Mouse (Mus musculus): ENCODE measurements around the gene Nol10. TPM values are rescaled to one million over a fixed set of nuclear protein-coding genes. Genes with fewer than 3 reads are reported as not detected.
"Not testable (repeated sequence)": the region's sequence is repeated elsewhere in the genome, so short reads cannot be mapped to it uniquely, and the experiment has no call there.

Nol10 gene
- polyA plus RNA-seq, 1 experiment, result 15.7 TPM

DNA sequence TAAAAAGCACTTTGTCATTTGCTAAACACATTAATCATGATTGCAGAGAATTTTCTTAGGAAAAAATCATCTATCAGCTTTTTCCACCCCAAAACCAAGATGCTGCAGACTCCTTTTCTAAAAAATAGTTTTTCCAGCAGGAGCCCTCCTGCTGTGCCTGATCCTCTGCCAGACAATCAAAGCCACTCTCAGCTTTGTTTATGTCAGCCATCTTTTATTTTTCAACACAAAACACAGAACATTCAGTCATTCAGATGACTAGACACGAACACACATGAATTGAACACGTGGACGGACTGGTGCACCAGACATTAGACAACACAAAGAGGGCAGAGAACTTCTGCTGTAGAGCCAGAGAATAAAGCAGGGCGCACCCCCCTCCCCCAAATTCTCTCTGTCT lies 115.4 kb downstream of the Nol10 start:
- no peak for TF ChIP-seq CTCF (IDR thresholded peaks at IDR 0.05; ENCODE audit: extremely low read depth, insufficient read depth, low read length)
- no peak for TF ChIP-seq POLR2A (IDR thresholded peaks at IDR 0.05; ENCODE audit: extremely low read depth, insufficient read depth, low read length)
- H3K4me3 ChIP-seq (ENCODE audit: insufficient read depth, low read length), result no peak overlapping the region
- no peaks in the 10 kb centered on the region for H3K4me1 ChIP-seq (ENCODE audit: control insufficient read depth, insufficient read depth, low read length)
- H3K27ac ChIP-seq (ENCODE audit: insufficient read depth, low read length), result no peak overlapping the region

DNA sequence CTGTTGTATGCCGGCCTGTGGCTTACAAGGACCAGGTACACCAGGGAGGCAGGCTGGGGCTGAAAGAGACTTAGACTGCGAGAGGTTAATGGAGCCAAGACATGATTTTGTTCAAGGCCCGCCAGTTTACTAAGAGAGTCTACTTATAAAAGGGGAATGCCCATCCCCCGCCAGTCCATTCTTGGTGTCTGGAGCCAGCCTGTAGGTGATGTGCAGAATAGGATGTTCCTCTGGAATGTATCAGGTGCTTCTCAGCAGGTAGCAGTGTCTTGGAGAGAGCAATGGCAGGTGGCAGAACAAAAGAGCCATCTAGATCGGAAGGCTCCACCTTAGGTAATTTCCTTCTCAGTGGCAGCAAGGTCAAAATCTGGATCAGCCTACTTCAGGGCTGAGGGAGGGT lies 116.3 kb downstream of the Nol10 start:
- not testable (repeated sequence) for H3K4me1 ChIP-seq (ENCODE audit: control insufficient read depth, insufficient read depth, low read length); H3K27ac ChIP-seq (ENCODE audit: insufficient read depth, low read length); H3K4me3 ChIP-seq (ENCODE audit: insufficient read depth, low read length)

DNA sequence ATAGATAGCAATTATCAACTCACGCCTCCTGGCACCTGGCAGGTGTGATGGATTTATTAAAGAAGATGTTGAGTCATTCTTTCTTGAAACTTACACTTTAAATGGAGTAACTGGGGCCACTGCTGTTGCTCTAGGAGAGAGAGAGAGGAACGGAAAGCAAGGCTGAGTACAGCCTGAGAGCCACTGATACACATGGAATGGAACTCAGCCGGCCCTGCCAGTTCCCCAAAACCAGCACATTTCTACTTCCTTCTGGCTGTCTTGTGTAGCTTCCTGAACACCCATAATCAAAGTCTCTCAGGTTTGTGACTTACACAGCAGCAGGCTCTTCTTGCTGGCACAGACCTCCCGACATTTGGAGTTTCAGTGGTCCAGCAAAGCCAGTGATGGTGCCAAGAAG lies 118.5 kb downstream of the Nol10 start:
- TF ChIP-seq POLR2A (IDR thresholded peaks at IDR 0.05; ENCODE audit: extremely low read depth, insufficient read depth, low read length) (no peak), CTCF (IDR thresholded peaks at IDR 0.05; ENCODE audit: extremely low read depth, insufficient read depth, low read length) (no peak)
- H3K4me3 ChIP-seq (ENCODE audit: insufficient read depth, low read length), result no peak overlapping the region
- H3K27ac ChIP-seq (ENCODE audit: insufficient read depth, low read length), result no peak overlapping the region
- no peaks in the 10 kb centered on the region for H3K4me1 ChIP-seq (ENCODE audit: control insufficient read depth, insufficient read depth, low read length)

DNA sequence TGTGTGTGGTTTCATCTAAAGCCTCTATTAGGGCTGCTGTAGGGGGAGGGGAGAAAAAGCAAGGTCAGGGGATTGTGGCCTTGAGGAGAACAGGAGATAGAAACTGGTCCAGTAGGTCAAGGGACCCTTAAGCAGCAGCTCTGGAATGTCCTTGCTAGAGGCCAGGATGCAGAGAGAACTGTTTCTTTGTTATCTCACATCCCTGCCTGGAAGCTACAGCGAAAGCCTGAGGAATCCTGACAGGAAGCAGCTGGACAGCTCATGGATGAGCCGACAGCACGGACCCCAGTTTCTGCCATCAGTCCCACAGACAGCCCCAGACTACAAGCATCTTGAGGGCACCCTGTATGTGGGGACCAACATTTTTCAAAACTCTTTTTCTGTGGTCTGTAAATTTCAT lies 120.1 kb downstream of the Nol10 start:
- no peak for TF ChIP-seq CTCF (IDR thresholded peaks at IDR 0.05; ENCODE audit: extremely low read depth, insufficient read depth, low read length)
- TF ChIP-seq POLR2A (IDR thresholded peaks at IDR 0.05; ENCODE audit: extremely low read depth, insufficient read depth, low read length), result no peak
- H3K4me3 ChIP-seq (ENCODE audit: insufficient read depth, low read length), result no peak overlapping the region
- H3K4me1 ChIP-seq (ENCODE audit: control insufficient read depth, insufficient read depth, low read length), result no peaks in the 10 kb centered on the region
- no peak overlapping the region for H3K27ac ChIP-seq (ENCODE audit: insufficient read depth, low read length)

DNA sequence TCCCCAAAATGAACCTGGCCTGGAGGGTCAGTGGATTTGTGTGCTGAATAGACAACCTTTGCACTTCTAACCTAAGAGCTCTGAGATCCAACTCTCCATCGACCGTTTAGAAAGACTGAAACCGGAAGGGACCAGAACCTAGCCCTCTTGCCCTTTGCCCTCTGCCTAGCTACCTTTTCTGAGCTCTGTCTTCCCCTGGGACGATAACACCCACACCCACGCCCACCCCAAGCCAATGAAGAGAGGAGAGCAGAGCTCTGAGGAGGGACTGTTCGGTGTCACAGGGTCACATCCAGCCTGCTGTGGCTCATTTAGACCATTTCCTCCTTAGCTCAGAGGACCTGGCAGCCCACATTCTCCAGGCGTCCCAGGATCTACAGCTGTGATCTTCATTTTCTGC lies 121.6 kb downstream of the Nol10 start:
- no peaks in the 10 kb centered on the region for H3K4me1 ChIP-seq (ENCODE audit: control insufficient read depth, insufficient read depth, low read length)
- H3K4me3 ChIP-seq (ENCODE audit: insufficient read depth, low read length), result no peak overlapping the region
- no peak for TF ChIP-seq POLR2A (IDR thresholded peaks at IDR 0.05; ENCODE audit: extremely low read depth, insufficient read depth, low read length)
- no peak for TF ChIP-seq CTCF (IDR thresholded peaks at IDR 0.05; ENCODE audit: extremely low read depth, insufficient read depth, low read length)
- no peak overlapping the region for H3K27ac ChIP-seq (ENCODE audit: insufficient read depth, low read length)

DNA sequence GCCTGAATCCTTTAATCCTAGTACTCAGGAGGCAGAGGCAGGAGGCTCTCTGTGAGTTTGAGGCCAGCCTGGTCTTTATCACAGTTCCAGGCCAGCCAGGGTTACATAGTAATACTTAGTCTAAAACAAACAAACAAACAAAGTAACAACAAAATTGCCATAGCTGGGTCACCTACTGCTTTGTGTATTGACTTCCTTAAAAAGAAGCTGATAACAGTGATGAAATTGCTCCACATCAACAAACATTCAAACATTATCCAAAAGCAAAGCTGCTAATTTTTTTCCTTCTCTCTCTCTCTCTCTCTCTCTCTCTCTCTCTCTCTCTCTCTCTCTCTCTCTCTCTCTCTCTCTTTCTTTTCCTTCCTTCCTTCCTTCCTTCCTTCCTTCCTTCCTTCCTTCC lies 122.3 kb downstream of the Nol10 start:
- not testable (repeated sequence) for H3K27ac ChIP-seq (ENCODE audit: insufficient read depth, low read length); H3K4me3 ChIP-seq (ENCODE audit: insufficient read depth, low read length); H3K4me1 ChIP-seq (ENCODE audit: control insufficient read depth, insufficient read depth, low read length)

DNA sequence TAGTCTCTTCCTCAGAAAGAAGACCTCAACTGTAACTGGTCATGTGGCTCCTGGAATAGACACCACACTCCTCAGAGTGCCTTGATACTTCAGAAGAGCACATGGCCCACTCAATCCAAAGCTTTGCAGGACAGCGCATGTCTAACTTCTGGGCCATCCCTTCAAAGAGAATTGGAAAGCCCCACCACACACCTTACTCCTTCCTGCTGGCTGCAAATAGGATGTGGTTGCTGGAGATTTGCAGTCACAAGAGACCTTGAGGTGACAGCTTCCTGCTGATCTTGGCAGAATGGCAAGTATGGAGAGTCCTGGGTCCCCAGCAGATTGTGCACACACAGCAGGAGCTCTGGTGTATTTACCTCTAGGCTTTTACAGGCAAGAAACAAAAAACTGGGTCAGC lies 123.1 kb downstream of the Nol10 start:
- Histone ChIP-seq H3K4me3 (ENCODE audit: insufficient read depth, low read length) (no peak overlapping the region), H3K27ac (ENCODE audit: insufficient read depth, low read length) (no peak overlapping the region), H3K4me1 (ENCODE audit: control insufficient read depth, insufficient read depth, low read length) (no peaks in the 10 kb centered on the region)
- TF ChIP-seq CTCF (IDR thresholded peaks at IDR 0.05; ENCODE audit: extremely low read depth, insufficient read depth, low read length) (no peak), POLR2A (IDR thresholded peaks at IDR 0.05; ENCODE audit: extremely low read depth, insufficient read depth, low read length) (no peak)

DNA sequence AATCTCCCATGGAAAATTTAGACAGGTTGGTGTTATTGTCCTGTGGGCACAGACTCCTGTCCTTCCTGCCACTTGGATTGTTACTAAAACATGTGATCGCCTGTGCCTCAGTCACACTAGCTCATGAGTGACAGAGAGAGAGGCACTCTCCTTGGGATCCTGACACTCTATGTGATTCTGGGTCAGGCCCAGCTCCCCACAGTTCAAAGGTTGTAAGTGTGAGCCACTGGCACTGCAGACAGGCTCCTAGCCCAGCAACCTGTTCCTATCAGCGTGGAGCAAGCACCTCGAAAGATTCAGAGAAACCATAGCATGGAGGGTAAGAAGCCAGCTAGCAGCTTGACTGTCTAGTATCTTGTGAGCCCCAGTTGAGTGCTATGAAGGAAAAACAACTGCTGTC lies 124.9 kb downstream of the Nol10 start:
- no peak overlapping the region for H3K4me3 ChIP-seq (ENCODE audit: insufficient read depth, low read length)
- H3K27ac ChIP-seq (ENCODE audit: insufficient read depth, low read length), result no peak overlapping the region
- no peaks in the 10 kb centered on the region for H3K4me1 ChIP-seq (ENCODE audit: control insufficient read depth, insufficient read depth, low read length)
- TF ChIP-seq POLR2A (IDR thresholded peaks at IDR 0.05; ENCODE audit: extremely low read depth, insufficient read depth, low read length) (no peak), CTCF (IDR thresholded peaks at IDR 0.05; ENCODE audit: extremely low read depth, insufficient read depth, low read length) (no peak)

DNA sequence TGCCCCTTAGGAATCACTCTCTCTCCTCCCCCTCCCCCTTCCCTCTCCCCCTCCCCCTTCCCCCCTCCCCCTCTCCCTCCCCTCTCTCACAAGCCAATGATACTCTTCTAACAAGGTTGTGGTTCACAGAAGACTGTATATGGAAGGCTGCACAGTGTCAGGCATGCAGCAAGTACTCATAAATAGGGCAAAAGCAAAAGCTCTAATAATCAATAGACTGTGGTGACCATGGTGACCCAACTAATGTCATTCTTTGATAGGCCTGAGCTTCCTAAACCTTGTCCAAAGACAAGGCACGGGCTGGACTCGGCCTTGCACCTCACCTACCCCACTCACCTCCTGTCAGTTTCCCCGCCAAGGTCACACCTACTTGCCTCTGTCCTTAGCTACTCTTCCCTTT lies 125.6 kb downstream of the Nol10 start:
- TF ChIP-seq POLR2A (IDR thresholded peaks at IDR 0.05; ENCODE audit: extremely low read depth, insufficient read depth, low read length) (no peak), CTCF (IDR thresholded peaks at IDR 0.05; ENCODE audit: extremely low read depth, insufficient read depth, low read length) (no peak)
- H3K4me1 ChIP-seq (ENCODE audit: control insufficient read depth, insufficient read depth, low read length), result no peaks in the 10 kb centered on the region
- H3K4me3 ChIP-seq (ENCODE audit: insufficient read depth, low read length), result no peak overlapping the region
- no peak overlapping the region for H3K27ac ChIP-seq (ENCODE audit: insufficient read depth, low read length)

DNA sequence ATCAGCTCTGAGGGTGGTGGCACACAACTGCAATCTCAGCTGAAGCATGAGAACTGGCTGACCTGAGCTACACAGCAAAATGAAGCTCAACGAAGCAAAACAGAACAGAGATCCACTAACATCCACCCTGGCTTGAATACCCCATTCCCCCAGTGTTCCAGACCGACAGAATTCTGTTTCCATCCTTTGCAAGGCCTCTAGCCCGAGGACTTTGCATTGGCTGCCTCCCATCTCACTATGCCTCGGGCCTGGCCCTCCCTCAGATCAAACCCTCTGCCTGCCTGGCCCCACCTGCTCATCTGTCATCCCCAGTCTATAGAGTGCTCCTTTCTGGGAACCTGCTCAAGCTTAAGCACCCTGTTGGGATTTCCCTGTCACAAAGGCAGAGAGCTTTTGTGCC lies 126.4 kb downstream of the Nol10 start:
- TF ChIP-seq CTCF (IDR thresholded peaks at IDR 0.05; ENCODE audit: extremely low read depth, insufficient read depth, low read length), result no peak
- no peak for TF ChIP-seq POLR2A (IDR thresholded peaks at IDR 0.05; ENCODE audit: extremely low read depth, insufficient read depth, low read length)
- Histone ChIP-seq H3K27ac (ENCODE audit: insufficient read depth, low read length) (no peak overlapping the region), H3K4me3 (ENCODE audit: insufficient read depth, low read length) (no peak overlapping the region), H3K4me1 (ENCODE audit: control insufficient read depth, insufficient read depth, low read length) (no peaks in the 10 kb centered on the region)

DNA sequence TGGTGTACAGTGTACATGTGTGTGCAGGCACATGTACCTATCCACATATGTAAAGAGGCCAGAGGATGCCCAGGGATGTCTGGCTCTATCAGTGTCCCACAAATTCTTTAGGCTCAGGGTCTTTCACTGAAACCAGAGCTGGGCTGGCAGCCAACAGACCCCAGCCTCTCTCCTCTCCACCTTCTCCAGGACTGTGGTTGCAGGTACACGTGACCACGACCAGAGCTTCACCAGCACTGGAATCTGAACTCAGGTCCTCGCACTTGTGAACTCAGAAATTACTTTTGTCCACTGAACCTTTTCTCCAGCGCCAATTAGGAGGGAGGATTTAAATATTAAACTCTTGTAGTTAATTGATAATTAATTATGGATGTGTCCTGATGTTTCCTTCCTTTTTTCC lies 126.9 kb downstream of the Nol10 start:
- Histone ChIP-seq H3K4me1 (ENCODE audit: control insufficient read depth, insufficient read depth, low read length) (no peaks in the 10 kb centered on the region), H3K4me3 (ENCODE audit: insufficient read depth, low read length) (no peak overlapping the region), H3K27ac (ENCODE audit: insufficient read depth, low read length) (no peak overlapping the region)
- TF ChIP-seq POLR2A (IDR thresholded peaks at IDR 0.05; ENCODE audit: extremely low read depth, insufficient read depth, low read length), result no peak
- no peak for TF ChIP-seq CTCF (IDR thresholded peaks at IDR 0.05; ENCODE audit: extremely low read depth, insufficient read depth, low read length)

All from cortical plate, adult 2 months (tissue).